Mouse (Mus musculus): ENCODE measurements at regions not wholly inside any gene's neighbourhood (a gene's known extent, or its start where the extent isn't known, plus 50 kb on each side); places are given as distances from the start of the nearest gene placed in this dataset.
A peak's percentile ranks its signal among the peaks of the same experiment; 100 is the strongest.

DNA sequence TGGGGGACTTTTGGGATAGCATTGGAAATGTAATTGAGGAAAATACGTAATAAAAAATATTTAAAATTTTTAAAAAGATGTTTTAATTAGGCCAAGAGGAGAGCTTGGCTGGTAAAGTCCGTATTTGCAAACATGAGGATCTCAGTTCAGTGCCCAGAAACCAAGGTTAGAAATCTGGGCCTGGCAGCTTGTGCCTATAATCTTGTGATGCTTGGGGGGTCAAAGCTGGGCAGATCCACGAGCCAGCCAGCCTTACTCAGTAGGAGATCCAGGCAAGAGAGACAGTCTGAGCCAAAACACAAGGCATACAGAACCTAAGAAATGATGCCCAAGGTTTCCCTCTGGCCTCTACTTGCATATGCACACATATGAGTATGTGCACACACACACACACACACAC lies 54.1 kb upstream of the Cxadr start:
- H3K4me3 ChIP-seq = no peak overlapping the region
- 83% methylated on average over 3 of the region's 3 CpGs for WGBS
- no peak for ATAC-seq (ENCODE audit: low FRiP score, low read depth)
- no peaks in the 10 kb centered on the region for H3K27me3 ChIP-seq
- H3K4me1 ChIP-seq (replicated peaks) = no peaks in the 10 kb centered on the region
- no peaks in the 10 kb centered on the region for H3K36me3 ChIP-seq
- no peaks in the 10 kb centered on the region for H3K9me3 ChIP-seq
- no peak overlapping the region for H3K9ac ChIP-seq
- no peak overlapping the region for H3K27ac ChIP-seq (replicated peaks)
- no peak overlapping the region for H3K4me2 ChIP-seq

DNA sequence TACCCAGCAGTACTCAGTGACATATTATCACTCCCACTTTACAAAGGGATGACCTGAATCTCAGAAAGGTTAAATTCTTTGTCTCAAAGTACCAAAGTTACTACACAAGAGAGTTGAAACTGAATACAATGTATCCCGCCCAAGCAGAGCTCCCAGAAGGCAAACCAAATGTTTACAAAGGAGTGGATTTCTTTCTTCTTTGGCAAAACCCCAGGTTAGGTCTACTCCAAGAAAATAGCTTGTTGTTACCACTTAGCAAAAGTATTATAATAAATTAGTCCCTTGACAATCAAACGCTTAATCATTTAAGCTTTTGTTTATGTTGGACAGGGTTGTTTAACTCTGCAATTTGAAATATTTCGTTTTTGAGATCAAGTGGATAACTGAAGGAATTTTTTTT lies 58.6 kb upstream of the Cxadr start:
- Histone ChIP-seq H3K36me3 (no peaks in the 10 kb centered on the region), H3K27ac (replicated peaks) (no peak overlapping the region), H3K4me2 (no peak overlapping the region), H3K4me1 (replicated peaks) (peaks cover 7% of the 10 kb centered on the region), H3K9me3 (no peaks in the 10 kb centered on the region), H3K4me3 (no peak overlapping the region), H3K9ac (no peak overlapping the region), H3K27me3 (no peaks in the 10 kb centered on the region)
- no peak for ATAC-seq (ENCODE audit: low FRiP score, low read depth)
- 82% methylated on average over 3 of the region's 3 CpGs for whole genome bisulfite sequencing

DNA sequence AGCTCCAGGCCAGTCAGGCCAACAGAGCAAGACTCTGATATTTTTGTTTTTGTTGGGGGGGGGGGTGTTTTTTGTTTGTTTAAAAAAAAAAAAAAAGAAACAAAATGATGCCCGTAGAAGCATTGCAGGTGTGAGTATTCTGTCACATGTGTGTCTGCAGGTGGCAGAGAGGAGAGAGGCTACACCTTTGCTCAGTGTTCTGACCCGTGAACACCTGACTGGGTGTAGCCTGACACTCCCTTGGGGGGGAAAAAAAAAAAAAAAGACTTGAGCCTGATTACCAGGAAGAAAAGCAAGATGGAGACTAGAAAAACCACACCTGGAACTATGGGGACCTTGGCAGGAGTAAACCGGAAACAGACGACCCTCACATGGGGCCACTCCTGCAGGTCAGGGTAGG lies 61.1 kb upstream of the Cxadr start:
- no peak for ATAC-seq (ENCODE audit: low FRiP score, low read depth)
- WGBS = 90% methylated on average over 4 of the region's 4 CpGs

GRCm38 (mm10) chr16:78238052-78238701 lies 63.1 kb upstream of the Cxadr start:
- H3K4me2 ChIP-seq = peak overlapping the region; percentile 82
- no peaks in the 10 kb centered on the region for H3K27me3 ChIP-seq
- under 1% methylated on average over 18 of the region's 18 CpGs for WGBS
- ATAC-seq (ENCODE audit: low FRiP score, low read depth) = peak; percentile 70
- H3K4me1 ChIP-seq (replicated peaks) = peaks cover 21% of the 10 kb centered on the region
- H3K9ac ChIP-seq = peak overlapping the region; percentile 45
- H3K9me3 ChIP-seq = no peaks in the 10 kb centered on the region
- H3K27ac ChIP-seq (replicated peaks) = peak overlapping the region; percentile 84
- H3K36me3 ChIP-seq = no peaks in the 10 kb centered on the region
- peak overlapping the region; percentile 42 for H3K4me3 ChIP-seq

More for the DNA sequence above, 61.1 kb upstream of the Cxadr start:
- Histone ChIP-seq H3K27me3 (no peaks in the 10 kb centered on the region), H3K4me1 (replicated peaks) (peaks cover 21% of the 10 kb centered on the region), H3K4me3 (no peak overlapping the region), H3K9ac (no peak overlapping the region), H3K27ac (replicated peaks) (no peak overlapping the region), H3K4me2 (no peak overlapping the region), H3K36me3 (no peaks in the 10 kb centered on the region), H3K9me3 (no peaks in the 10 kb centered on the region)

DNA sequence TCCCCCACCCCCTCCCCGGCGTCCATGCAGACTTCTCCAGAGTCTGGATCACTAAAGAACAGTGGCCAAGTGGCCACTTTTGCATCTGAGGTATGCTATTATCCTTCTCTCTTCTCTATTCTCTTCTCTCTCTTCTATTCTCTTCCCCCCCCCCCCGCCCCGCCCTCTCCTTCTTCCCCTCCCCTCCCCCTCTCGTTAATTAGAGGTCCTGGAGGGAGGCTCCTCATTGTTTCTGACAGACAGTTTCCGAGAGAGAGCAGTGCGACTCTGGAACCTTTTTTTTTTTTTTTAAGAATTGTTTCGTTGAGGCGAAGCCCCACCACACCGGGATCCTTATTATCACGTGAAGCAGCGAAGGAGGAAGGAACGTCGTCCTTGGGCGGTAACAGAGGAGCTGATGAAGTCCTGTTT lies 63.6 kb upstream of the Cxadr start:
- H3K27ac ChIP-seq (replicated peaks) = peak overlapping the region; percentile 84
- no peaks in the 10 kb centered on the region for H3K9me3 ChIP-seq
- H3K4me1 ChIP-seq (replicated peaks) = peaks cover 21% of the 10 kb centered on the region
- no peaks in the 10 kb centered on the region for H3K36me3 ChIP-seq
- H3K27me3 ChIP-seq = no peaks in the 10 kb centered on the region
- ATAC-seq (ENCODE audit: low FRiP score, low read depth) = peak; percentile 81
- H3K4me2 ChIP-seq = peak overlapping the region; percentile 82
- peak overlapping the region; percentile 42 for H3K4me3 ChIP-seq
- H3K9ac ChIP-seq = peak overlapping the region; percentile 45
- WGBS = 1% methylated on average over 14 of the region's 15 CpGs

DNA sequence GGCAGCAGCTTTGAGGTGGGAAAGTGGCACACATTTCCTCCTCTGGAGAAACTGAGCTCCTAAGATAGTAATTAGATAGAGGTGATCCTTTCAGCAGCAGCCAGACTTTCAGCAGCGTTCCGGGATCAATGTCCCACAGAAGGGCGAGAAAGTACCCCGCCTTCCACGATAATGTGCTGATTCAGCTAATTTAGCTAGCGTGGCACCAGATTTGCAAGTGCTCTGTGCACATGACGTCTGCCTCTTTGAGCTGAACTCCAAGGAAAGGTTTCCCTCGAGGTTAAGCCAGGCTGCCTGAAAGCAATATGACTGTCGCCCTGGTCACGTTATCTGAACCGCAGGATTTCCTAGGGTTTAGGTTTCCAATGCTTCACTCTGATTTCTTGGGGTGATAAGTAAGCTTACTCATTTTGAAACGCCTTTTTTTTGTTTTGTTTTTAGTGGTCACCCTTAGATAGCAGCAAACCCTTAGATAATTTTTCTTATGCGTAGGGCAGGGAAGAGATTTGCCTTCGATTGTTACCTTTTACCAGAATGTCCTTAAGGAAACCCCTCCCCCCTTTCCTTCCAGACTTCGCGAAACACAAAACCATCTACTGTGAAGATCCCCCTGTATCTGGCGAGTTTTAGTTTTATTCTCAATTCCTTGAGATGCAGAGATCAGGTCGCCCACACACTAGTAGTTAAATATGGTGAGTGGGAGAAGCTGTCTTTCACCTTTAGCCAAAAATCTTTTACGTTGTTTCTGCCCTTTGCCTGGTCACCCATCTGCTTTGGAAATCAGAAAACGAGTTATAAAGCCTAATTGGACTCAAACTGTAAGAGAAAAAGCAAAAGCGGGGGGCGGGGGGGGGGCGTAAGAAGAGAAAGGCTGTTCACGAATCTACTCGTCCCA lies 64.3 kb upstream of the Cxadr start:
- peak overlapping the region; percentile 42 for H3K4me3 ChIP-seq
- H3K27me3 ChIP-seq = no peaks in the 10 kb centered on the region
- H3K36me3 ChIP-seq = no peaks in the 10 kb centered on the region
- no peaks in the 10 kb centered on the region for H3K9me3 ChIP-seq
- H3K27ac ChIP-seq (replicated peaks) = peak overlapping the region; percentile 84
- H3K4me2 ChIP-seq = peak overlapping the region; percentile 82
- WGBS = under 1% methylated on average over 25 of the region's 25 CpGs
- ATAC-seq (ENCODE audit: low FRiP score, low read depth) = peak; percentile 35
- peak overlapping the region; percentile 45 for H3K9ac ChIP-seq
- peaks cover 21% of the 10 kb centered on the region for H3K4me1 ChIP-seq (replicated peaks)

- no peak overlapping the region for H3K4me2 ChIP-seq
- H3K27ac ChIP-seq (replicated peaks) = no peak overlapping the region
- ATAC-seq (ENCODE audit: low FRiP score, low read depth) = no peak
- H3K4me3 ChIP-seq = no peak overlapping the region
- 84% methylated on average over 2 of the region's 2 CpGs for WGBS
- H3K27me3 ChIP-seq = no peaks in the 10 kb centered on the region
- H3K36me3 ChIP-seq = no peaks in the 10 kb centered on the region
- no peaks in the 10 kb centered on the region for H3K9me3 ChIP-seq
- peaks cover 10% of the 10 kb centered on the region for H3K4me1 ChIP-seq (replicated peaks)
- H3K9ac ChIP-seq = no peak overlapping the region
Observed at GRCm38 (mm10) chr16:78232205-78232604, 69.1 kb upstream of the Cxadr start.

DNA sequence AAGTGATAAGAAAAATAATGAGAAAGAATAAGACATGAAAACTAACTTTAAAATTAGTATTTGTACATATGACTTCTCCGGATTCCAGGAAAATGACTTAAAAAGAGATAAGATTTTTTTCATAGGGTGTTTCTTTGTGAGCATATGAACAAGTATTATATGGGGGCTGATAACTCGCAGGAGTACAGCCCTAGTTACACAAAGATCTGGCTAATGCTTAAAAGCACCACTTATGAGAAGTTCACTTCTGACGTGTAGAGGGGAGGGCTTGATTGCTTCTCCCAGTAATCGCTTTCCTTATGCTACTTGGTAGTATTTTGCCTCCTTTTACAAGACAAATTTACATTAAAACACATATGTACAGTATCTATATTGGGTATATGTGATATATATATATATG lies 72.3 kb upstream of the Cxadr start:
- H3K9me3 ChIP-seq = no peaks in the 10 kb centered on the region
- H3K9ac ChIP-seq = no peak overlapping the region
- H3K27ac ChIP-seq (replicated peaks) = no peak overlapping the region
- H3K4me3 ChIP-seq = no peak overlapping the region
- no peaks in the 10 kb centered on the region for H3K4me1 ChIP-seq (replicated peaks)
- ATAC-seq (ENCODE audit: low FRiP score, low read depth) = no peak
- H3K27me3 ChIP-seq = no peaks in the 10 kb centered on the region
- H3K36me3 ChIP-seq = no peaks in the 10 kb centered on the region
- no peak overlapping the region for H3K4me2 ChIP-seq
- 95% methylated on average over 4 of the region's 4 CpGs for WGBS

- ATAC-seq (ENCODE audit: low FRiP score, low read depth) = no peak
- H3K27ac ChIP-seq (replicated peaks) = no peak overlapping the region
- WGBS = 84% methylated on average over 1 of the region's 1 CpGs
Observed at GRCm38 (mm10) chr16:78222377-78222776, 78.9 kb upstream of the Cxadr start.

GRCm38 (mm10) chr16:78221781-78222180 lies 79.5 kb upstream of the Cxadr start:
- Histone ChIP-seq H3K4me1 (replicated peaks) (peaks cover 3% of the 10 kb centered on the region; the same call in 1 of the 2 replicates), H3K4me2 (no peak overlapping the region), H3K36me3 (no peaks in the 10 kb centered on the region), H3K27ac (replicated peaks) (no peak overlapping the region), H3K9me3 (no peaks in the 10 kb centered on the region), H3K9ac (no peak overlapping the region), H3K4me3 (no peak overlapping the region), H3K27me3 (no peaks in the 10 kb centered on the region)
- 81% methylated on average over 1 of the region's 1 CpGs for WGBS
- no peak for ATAC-seq (ENCODE audit: low FRiP score, low read depth)

More at GRCm38 (mm10) chr16:78222377-78222776, 78.9 kb upstream of the Cxadr start:
- Histone ChIP-seq H3K36me3 (no peaks in the 10 kb centered on the region), H3K4me3 (no peak overlapping the region), H3K4me1 (replicated peaks) (peaks cover 3% of the 10 kb centered on the region; the same call in 1 of the 2 replicates), H3K27me3 (no peaks in the 10 kb centered on the region), H3K9me3 (no peaks in the 10 kb centered on the region), H3K9ac (no peak overlapping the region), H3K4me2 (no peak overlapping the region)

GRCm38 (mm10) chr16:78217633-78218032 lies 83.7 kb upstream of the Cxadr start:
- Histone ChIP-seq H3K9me3 (no peaks in the 10 kb centered on the region), H3K4me1 (replicated peaks) (peaks cover 3% of the 10 kb centered on the region; the same call in 1 of the 2 replicates), H3K36me3 (no peaks in the 10 kb centered on the region), H3K9ac (no peak overlapping the region), H3K4me2 (no peak overlapping the region), H3K4me3 (no peak overlapping the region), H3K27me3 (no peaks in the 10 kb centered on the region), H3K27ac (replicated peaks) (no peak overlapping the region)
- ATAC-seq (ENCODE audit: low FRiP score, low read depth) = no peak
- 43% methylated on average over 6 of the region's 6 CpGs for WGBS

DNA sequence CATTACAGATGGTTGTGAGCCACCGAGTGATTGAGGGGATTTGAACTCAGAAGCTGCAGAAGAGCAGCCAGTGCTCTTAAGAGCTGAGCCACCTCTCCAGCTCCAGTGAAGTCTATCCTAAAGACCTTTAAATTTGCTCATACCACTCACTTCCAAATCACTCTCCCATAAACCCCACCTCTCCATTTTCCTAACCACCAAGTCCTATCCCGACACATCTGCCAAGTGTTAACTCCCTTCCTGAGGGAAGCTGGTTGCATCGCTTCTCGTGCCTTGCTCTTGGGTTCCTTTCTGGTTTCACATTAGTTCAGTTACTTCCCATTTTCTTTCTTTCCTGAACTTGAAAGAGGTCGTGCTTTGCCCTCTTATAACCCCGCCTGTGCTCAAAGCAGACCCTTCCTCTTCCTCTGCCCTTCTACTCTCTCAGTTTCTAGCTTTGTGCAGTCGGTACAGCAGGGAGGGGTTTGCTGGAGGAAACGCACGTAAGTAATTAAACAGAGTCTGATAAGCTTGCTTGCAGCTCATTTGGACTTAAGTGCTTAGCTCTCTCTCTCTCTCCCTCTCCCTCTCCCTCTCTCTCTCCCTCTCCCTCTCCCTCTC lies 84.4 kb upstream of the Cxadr start:
- ATAC-seq (ENCODE audit: low FRiP score, low read depth) = no peak
- H3K36me3 ChIP-seq = no peaks in the 10 kb centered on the region
- no peak overlapping the region for H3K4me3 ChIP-seq
- no peaks in the 10 kb centered on the region for H3K9me3 ChIP-seq
- H3K9ac ChIP-seq = no peak overlapping the region
- H3K27ac ChIP-seq (replicated peaks) = no peak overlapping the region
- peaks cover 1% of the 10 kb centered on the region; the same call in 1 of the 2 replicates for H3K4me1 ChIP-seq (replicated peaks)
- 55% methylated on average over 9 of the region's 9 CpGs for WGBS
- no peaks in the 10 kb centered on the region for H3K27me3 ChIP-seq
- peak overlapping the region; percentile 14; the same call in 1 of the 2 replicates for H3K4me2 ChIP-seq
